Mouse (Mus musculus) cerebellum, postnatal 10 days (tissue): ENCODE results near the gene Anxa6.

Experiments
- DNase-seq, 2 experiments: peaks; one replicate each; pipeline ENCODE4 v3.0.0; 2021; ENCODE audit warnings: mixed read lengths in 2 of 2

Anxa6 gene

GRCm38 (mm10) chr11:55033040-55033660, at the start of gene Anxa6:
Gene Anxa6, minus strand, starts transcription at chr11:55033445.
- DNase-seq: peak; percentile 85 to 90

GRCm38 (mm10) chr11:55081206-55081605, 48.0 kb upstream of the Anxa6 start:
- DNase-seq: no peak

- DNase-seq: no peak
Measured at GRCm38 (mm10) chr11:55079180-55079579, 45.9 kb upstream of the Anxa6 start.

GRCm38 (mm10) chr11:55078502-55078901, 45.3 kb upstream of the Anxa6 start:
- DNase-seq: no peak

- DNase-seq: peak; percentile 43 to 58
Measured at GRCm38 (mm10) chr11:55077331-55078231, 44.3 kb upstream of the Anxa6 start, which contains the start of gene Ccdc69. Gene Ccdc69, minus strand, starts transcription at chr11:55078131.

GRCm38 (mm10) chr11:55076234-55076633, 43.0 kb upstream of the Anxa6 start:
- DNase-seq: no peak

- DNase-seq: peak; percentile 76 to 87
Measured at GRCm38 (mm10) chr11:55075602-55076001, 42.4 kb upstream of the Anxa6 start.

GRCm38 (mm10) chr11:55073191-55073590, 39.9 kb upstream of the Anxa6 start:
- no peak for DNase-seq

GRCm38 (mm10) chr11:55072467-55072866, 39.2 kb upstream of the Anxa6 start:
- DNase-seq: no peak

- DNase-seq: no peak
Measured at GRCm38 (mm10) chr11:55071344-55071743, 38.1 kb upstream of the Anxa6 start.

- no peak for DNase-seq
Measured at GRCm38 (mm10) chr11:55069023-55069422, 35.8 kb upstream of the Anxa6 start.

- no peak for DNase-seq
Measured at GRCm38 (mm10) chr11:55066921-55067320, 33.7 kb upstream of the Anxa6 start.

- no peak for DNase-seq
Measured at GRCm38 (mm10) chr11:55062856-55063255, 29.6 kb upstream of the Anxa6 start.

GRCm38 (mm10) chr11:55060802-55061201, 27.6 kb upstream of the Anxa6 start:
- no peak for DNase-seq

- DNase-seq: no peak
Measured at GRCm38 (mm10) chr11:55057511-55057910, 24.3 kb upstream of the Anxa6 start.

- no peak for DNase-seq
Measured at GRCm38 (mm10) chr11:55050837-55051510, 17.7 kb upstream of the Anxa6 start.

GRCm38 (mm10) chr11:55046600-55046999, 13.4 kb upstream of the Anxa6 start:
- DNase-seq: peak in 1 of 2 experiments; percentile 40

- peak; percentile 29 to 57 for DNase-seq
Measured at GRCm38 (mm10) chr11:55041348-55041747, 8.1 kb upstream of the Anxa6 start.

GRCm38 (mm10) chr11:55039591-55039990, 6.3 kb upstream of the Anxa6 start:
- peak; percentile 90 to 92 for DNase-seq

- DNase-seq: no peak
Measured at GRCm38 (mm10) chr11:55036601-55037000, 3.4 kb upstream of the Anxa6 start.

GRCm38 (mm10) chr11:55032286-55032685, 959 bp downstream of the Anxa6 start:
- peak in 1 of 2 experiments; percentile 14 for DNase-seq

- DNase-seq: no peak
Measured at GRCm38 (mm10) chr11:55031991-55032280, 1.3 kb downstream of the Anxa6 start.

GRCm38 (mm10) chr11:55031211-55031990, 1.8 kb downstream of the Anxa6 start:
- no peak for DNase-seq
